Mouse (Mus musculus): ENCODE measurements around the gene Ruvbl1.

Gene Ruvbl1

GRCm38 (mm10) chr6:88465181-88465920, at the start of gene Ruvbl1:
TSS of gene Ruvbl1 (plus strand) at chr6:88465409.
- peak; percentile 88 to 95 for DNase-seq

GRCm38 (mm10) chr6:88416130-88416758, 49.0 kb upstream of the Ruvbl1 start:
- DNase-seq = no peak

GRCm38 (mm10) chr6:88431202-88431601, 34.0 kb upstream of the Ruvbl1 start:
- DNase-seq = peak; percentile 20 to 27

- DNase-seq = no peak
Observed at GRCm38 (mm10) chr6:88435609-88436008, 29.6 kb upstream of the Ruvbl1 start.

GRCm38 (mm10) chr6:88439056-88439455, 26.2 kb upstream of the Ruvbl1 start:
- no peak for DNase-seq

GRCm38 (mm10) chr6:88442551-88442950, 22.7 kb upstream of the Ruvbl1 start:
- DNase-seq = no peak

GRCm38 (mm10) chr6:88443446-88443845, 21.8 kb upstream of the Ruvbl1 start:
- no peak for DNase-seq

- DNase-seq = no peak
Observed at GRCm38 (mm10) chr6:88444076-88444750, 21.0 kb upstream of the Ruvbl1 start.

- no peak for DNase-seq
Observed at GRCm38 (mm10) chr6:88445661-88446060, 19.5 kb upstream of the Ruvbl1 start.

GRCm38 (mm10) chr6:88446063-88447002, 18.9 kb upstream of the Ruvbl1 start, which contains the start of gene Eefsec:
TSS of gene Eefsec (minus strand) at chr6:88446539.
- DNase-seq = peak; percentile 82 to 90

- no peak for DNase-seq
Observed at GRCm38 (mm10) chr6:88447454-88447853, 17.8 kb upstream of the Ruvbl1 start.

GRCm38 (mm10) chr6:88454545-88454944, 10.7 kb upstream of the Ruvbl1 start:
- no peak for DNase-seq

GRCm38 (mm10) chr6:88469878-88470277, 4.7 kb downstream of the Ruvbl1 start:
- DNase-seq = no peak

- DNase-seq = no peak
Observed at GRCm38 (mm10) chr6:88480421-88480820, 15.2 kb downstream of the Ruvbl1 start.

- peak; percentile 82 to 88 for DNase-seq
Observed at GRCm38 (mm10) chr6:88483111-88483510, 17.9 kb downstream of the Ruvbl1 start.

- DNase-seq = peak in 1 of 2 experiments; percentile 40
Observed at GRCm38 (mm10) chr6:88483913-88484312, 18.7 kb downstream of the Ruvbl1 start.

GRCm38 (mm10) chr6:88485378-88485777, 20.2 kb downstream of the Ruvbl1 start:
- DNase-seq = no peak

- peak; percentile 57 to 61 for DNase-seq
Observed at GRCm38 (mm10) chr6:88486893-88487292, 21.7 kb downstream of the Ruvbl1 start.

GRCm38 (mm10) chr6:88489026-88489425, 23.8 kb downstream of the Ruvbl1 start:
- no peak for DNase-seq

GRCm38 (mm10) chr6:88489834-88490233, 24.6 kb downstream of the Ruvbl1 start:
- DNase-seq = no peak

- peak; percentile 95 for DNase-seq
Observed at GRCm38 (mm10) chr6:88490629-88491354, 25.6 kb downstream of the Ruvbl1 start.

GRCm38 (mm10) chr6:88493712-88494111, 28.5 kb downstream of the Ruvbl1 start:
- no peak for DNase-seq
